Mouse (Mus musculus) olfactory bulb, adult 2 months (tissue): ENCODE results near the gene Itih3.

Experiments used
- CTCF ChIP-seq: fragments of 200-500 bp; IDR thresholded peaks from 2 replicates; pipeline ENCODE4 v1.5.1; 2012; ENCODE audit warnings: low read depth, mild to moderate bottlenecking, low read length, moderate library complexity; ENCODE audit not compliant: insufficient read depth
- POLR2A ChIP-seq: fragments of 200-500 bp; IDR thresholded peaks from 2 replicates; pipeline ENCODE4 v1.6.1; 2012; ENCODE audit warnings: mild to moderate bottlenecking, low read depth, low read length, moderate library complexity; ENCODE audit not compliant: insufficient read depth

GRCm38 (mm10) chr14:30925492-30925891 is 1.9 kb upstream of the Itih3 start:
- TF ChIP-seq CTCF: no peak
- no peak for TF ChIP-seq POLR2A
